ENCODE assay signal across 9 mouse cellular contexts in genomic region chr8:10935231-10935630, GRCm38 (mm10).
DNase-seq lines count a peak whose midpoint lies in the region; ATAC-seq and TF ChIP-seq lines count a peak whose summit lies in the region.
"Had no signal": no experiment of that assay in that cellular context is flagged by ENCODE, and none has a peak within 500 bp of the region (broad histone marks: within the 10 kb centered on the region; RNA-seq: fewer than 3 reads in every experiment).

No protein-coding gene starts in this region.

- WGBS in limb, embryonic 10.5 days: 73% methylated on average over 8 of the region's 8 CpGs
- 37% methylated on average over 8 of the region's 8 CpGs for WGBS in stomach, postnatal 0 days
- 79% methylated on average over 8 of the region's 8 CpGs for WGBS in forebrain, embryonic 14.5 days

- peaks cover 24% of the 10 kb centered on the region for H3K4me1 ChIP-seq in limb, embryonic 10.5 days
- 0 out of 2 replicates have a peak, but pooled peaks cover 4% of the 10 kb centered on the region for H3K4me1 ChIP-seq in stomach, postnatal 0 days (replicated peaks; ENCODE audit: control insufficient read depth, insufficient read depth)
- no peaks in the 10 kb centered on the region for H3K4me1 ChIP-seq in forebrain, embryonic 14.5 days (ENCODE audit: control insufficient read depth, insufficient read depth, low read length)

- no peaks in the 10 kb centered on the region for H3K36me3 ChIP-seq in limb, embryonic 10.5 days
- H3K36me3 ChIP-seq in stomach, postnatal 0 days (ENCODE audit: control insufficient read depth, insufficient read depth, low read length): no peaks in the 10 kb centered on the region
- H3K36me3 ChIP-seq in forebrain, embryonic 14.5 days (ENCODE audit: control insufficient read depth, insufficient read depth, low read length): no peaks in the 10 kb centered on the region

- peak; percentile 86 for ATAC-seq in stomach, postnatal 0 days (ENCODE audit: low FRiP score, low TSS enrichment)
- ATAC-seq in forebrain, embryonic 14.5 days: no peak

- no peak overlapping the region for H3K9ac ChIP-seq in stomach, postnatal 0 days (ENCODE audit: low read length)
- H3K9ac ChIP-seq in forebrain, embryonic 14.5 days (ENCODE audit: low read length): no peak overlapping the region

- intact Hi-C loops in left cerebral cortex, postnatal 4 days (cut with DNase I): no loop called here

- H3K4me2 ChIP-seq in stomach, postnatal 0 days (replicated peaks; ENCODE audit: low read depth): no peak overlapping the region
- H3K4me2 ChIP-seq in forebrain, embryonic 14.5 days (ENCODE audit: low read length): no peak overlapping the region

- TF ChIP-seq EP300 in stomach, postnatal 0 days (optimal IDR thresholded peaks at IDR 0.05): no peak

- no peak for TF ChIP-seq CTCF in stomach, postnatal 0 days (IDR thresholded peaks at IDR 0.05; ENCODE audit: low read depth)

- peak overlapping the region; percentile 47; the same call in 1 of the 2 replicates for H3K27ac ChIP-seq in limb, embryonic 10.5 days
- peak overlapping the region; percentile 53; the same call in 1 of the 2 replicates for H3K27ac ChIP-seq in stomach, postnatal 0 days (replicated peaks)
- no peak overlapping the region for H3K27ac ChIP-seq in forebrain, embryonic 14.5 days (ENCODE audit: low read depth, low read length)

- peak; percentile 57 for DNase-seq in adrenal gland, postnatal 10 days
- no peak for DNase-seq in adrenal gland, adult 2 months
- DNase-seq in ovary, adult 18-20 months (ENCODE audit: low spot score): peak; percentile 64
- DNase-seq in ovary, postnatal 14 days (ENCODE audit: low spot score): no peak
- no peak for DNase-seq in limb, embryonic 10.5 days (ENCODE audit: low spot score)
- peak; percentile 58 for DNase-seq in stomach, postnatal 0 days (ENCODE audit: low spot score)
- no peak for DNase-seq in left cerebral cortex, postnatal 4 days
- no peak for DNase-seq in forebrain, embryonic 14.5 days (ENCODE audit: low spot score)
- DNase-seq: cerebellum, adult 11-12 months had no signal

- H3K9me3 ChIP-seq in limb, embryonic 10.5 days (replicated peaks): no peaks in the 10 kb centered on the region
- no peaks in the 10 kb centered on the region for H3K9me3 ChIP-seq in stomach, postnatal 0 days (ENCODE audit: control insufficient read depth, low read length)
- no peaks in the 10 kb centered on the region for H3K9me3 ChIP-seq in forebrain, embryonic 14.5 days (replicated peaks; ENCODE audit: control insufficient read depth, low read length)

- peaks cover 17% of the 10 kb centered on the region; the same call in 1 of the 2 replicates for H3K27me3 ChIP-seq in limb, embryonic 10.5 days (ENCODE audit: low read depth, poor library complexity, severe bottlenecking)
- no peaks in the 10 kb centered on the region for H3K27me3 ChIP-seq in stomach, postnatal 0 days (ENCODE audit: control insufficient read depth, insufficient read depth, low read length)
- no peaks in the 10 kb centered on the region for H3K27me3 ChIP-seq in forebrain, embryonic 14.5 days (replicated peaks; ENCODE audit: control insufficient read depth, insufficient read depth, low read length)

- no peak overlapping the region for H3K4me3 ChIP-seq in limb, embryonic 10.5 days
- H3K4me3 ChIP-seq in stomach, postnatal 0 days (ENCODE audit: low read depth, low read length): no peak overlapping the region
- H3K4me3 ChIP-seq in forebrain, embryonic 14.5 days (ENCODE audit: low read depth, low read length): no peak overlapping the region

Comparison
In these comparisons a context has a peak if more than half of its experiments do, and no peak if none do; other contexts are left out.
1. DNase-seq: peak in adrenal gland, postnatal 10 days (single experiment), ovary, adult 18-20 months (single experiment) and stomach, postnatal 0 days (single experiment); none in adrenal gland, adult 2 months (single experiment), ovary, postnatal 14 days (single experiment), limb, embryonic 10.5 days (single experiment), left cerebral cortex, postnatal 4 days (single experiment) and forebrain, embryonic 14.5 days (single experiment).